Mouse (Mus musculus): ENCODE data around the gene Nrxn2.

The Nrxn2 gene

DNA sequence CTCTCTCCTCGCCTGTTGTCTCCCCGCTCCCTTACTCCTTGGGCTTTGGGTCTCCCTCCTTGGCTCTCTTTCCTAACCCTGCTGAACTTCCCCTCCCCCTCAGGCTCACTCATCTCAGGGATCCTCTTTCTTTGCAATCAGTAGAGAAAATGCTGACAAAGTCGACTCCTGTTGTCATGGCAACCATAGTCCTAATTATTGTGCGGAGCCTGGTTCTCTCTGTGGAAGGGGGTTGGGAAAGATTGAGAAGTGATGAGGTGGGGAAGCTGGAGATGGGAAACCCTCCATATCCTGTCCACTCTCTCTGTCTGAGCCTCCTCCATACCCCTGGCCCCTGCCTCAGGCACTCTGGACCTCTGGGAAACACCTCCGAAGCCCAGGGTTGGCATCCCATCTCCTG lies 100.1 kb downstream of the Nrxn2 start:
- no peak for DNase-seq (ENCODE audit: low spot score)

- DNase-seq (ENCODE audit: low spot score), result no peak
These were observed 101.0 kb downstream of the Nrxn2 start for GRCm38 (mm10) chr19:6519483-6519882.

DNA sequence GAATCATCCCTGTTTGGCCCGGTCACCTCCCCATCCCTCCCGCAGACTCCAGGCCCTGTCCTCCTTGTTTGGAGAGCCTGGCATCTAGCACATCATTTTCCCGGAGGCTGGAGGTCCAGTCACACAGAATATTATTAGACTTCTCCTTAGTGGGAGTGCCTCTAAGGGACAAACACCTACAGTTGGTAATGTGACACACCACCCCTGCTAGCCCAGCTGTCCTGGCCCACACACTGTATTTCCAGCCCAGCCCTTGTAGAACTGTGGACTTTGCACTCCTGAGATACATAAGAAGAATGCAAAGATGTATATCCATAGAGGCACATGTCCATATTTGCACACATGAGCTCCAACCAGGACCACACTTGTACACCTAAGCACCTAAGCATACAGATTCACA lies 103.1 kb downstream of the Nrxn2 start:
- no peak for DNase-seq (ENCODE audit: low spot score)

- DNase-seq (ENCODE audit: low spot score), result no peak
These were observed 103.8 kb downstream of the Nrxn2 start for GRCm38 (mm10) chr19:6522289-6522688.

- no peak for DNase-seq (ENCODE audit: low spot score)
These were observed 106.5 kb downstream of the Nrxn2 start for GRCm38 (mm10) chr19:6525023-6525422.

DNA sequence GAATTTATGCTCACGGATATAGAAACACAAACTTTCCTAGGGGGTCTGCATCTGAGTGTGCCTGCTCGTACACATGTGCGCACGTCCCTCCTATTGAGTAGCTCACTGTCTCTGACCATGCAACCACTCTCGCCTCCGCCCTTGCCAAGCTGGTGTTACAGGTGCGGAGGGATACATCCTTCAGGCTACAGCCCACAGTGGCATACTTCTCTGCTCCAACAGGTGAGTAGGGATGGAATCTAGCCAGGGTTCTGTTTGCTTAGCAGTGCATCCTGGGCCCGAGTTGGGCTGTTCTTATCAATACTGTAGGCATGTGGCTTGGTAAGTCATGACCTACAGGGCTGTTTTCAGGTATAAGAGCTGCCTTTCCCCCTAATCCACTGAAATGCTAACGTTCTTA lies 107.5 kb downstream of the Nrxn2 start:
- no peak for DNase-seq (ENCODE audit: low spot score)

DNA sequence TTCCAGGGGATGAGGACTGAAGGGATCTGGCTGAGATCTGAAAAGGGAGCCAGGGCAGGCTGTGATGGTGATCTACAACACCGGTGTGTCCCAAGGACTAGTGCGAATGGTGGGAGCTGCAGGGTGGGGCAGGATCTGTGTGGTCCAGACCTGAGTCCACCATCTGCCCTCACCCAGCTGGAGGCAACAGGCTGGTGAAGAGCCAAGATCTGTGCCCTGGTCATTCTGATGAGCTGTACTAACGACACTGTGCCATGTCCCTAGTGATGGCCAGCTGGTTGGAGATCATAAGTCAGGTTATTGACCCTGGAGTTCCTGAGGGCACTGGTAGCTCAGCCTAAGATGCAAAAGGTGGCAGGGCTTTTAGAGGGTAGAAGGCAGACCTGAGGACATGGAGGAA lies 108.9 kb downstream of the Nrxn2 start:
- DNase-seq (ENCODE audit: low spot score), result no peak

GRCm38 (mm10) chr19:6527839-6528531 lies 109.5 kb downstream of the Nrxn2 start:
- no peak for DNase-seq (ENCODE audit: low spot score)

- no peak for DNase-seq (ENCODE audit: low spot score)
These were observed 110.9 kb downstream of the Nrxn2 start for GRCm38 (mm10) chr19:6529265-6529985.

GRCm38 (mm10) chr19:6530359-6530758 lies 111.8 kb downstream of the Nrxn2 start:
- DNase-seq (ENCODE audit: low spot score), result no peak

- peak; percentile 38 for DNase-seq (ENCODE audit: low spot score)
These were observed 112.6 kb downstream of the Nrxn2 start for GRCm38 (mm10) chr19:6531011-6531631.

- DNase-seq (ENCODE audit: low spot score), result peak; percentile 20
These were observed 113.4 kb downstream of the Nrxn2 start for GRCm38 (mm10) chr19:6531832-6532471.

DNA sequence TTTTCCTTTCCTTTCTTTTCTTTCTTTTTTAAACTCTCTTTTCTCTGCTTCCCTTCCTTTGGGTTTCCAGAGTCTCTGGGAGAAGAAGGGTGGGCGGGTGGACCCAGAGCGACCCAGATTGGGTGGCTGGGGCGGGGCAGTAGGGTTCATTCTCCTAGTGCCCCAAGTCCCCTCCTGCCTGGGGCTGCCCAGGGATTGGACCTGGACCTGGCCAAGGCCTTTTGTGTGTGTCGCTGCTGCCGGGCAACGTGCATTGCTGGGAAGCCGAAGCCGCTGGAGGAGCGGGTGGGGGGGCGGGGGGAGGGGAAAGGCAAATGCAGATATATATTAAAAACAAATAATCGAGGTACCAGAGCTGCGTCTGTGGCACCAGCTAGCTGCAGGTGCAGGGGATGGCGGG lies 114.1 kb downstream of the Nrxn2 start:
- no peak for DNase-seq (ENCODE audit: low spot score)

DNA sequence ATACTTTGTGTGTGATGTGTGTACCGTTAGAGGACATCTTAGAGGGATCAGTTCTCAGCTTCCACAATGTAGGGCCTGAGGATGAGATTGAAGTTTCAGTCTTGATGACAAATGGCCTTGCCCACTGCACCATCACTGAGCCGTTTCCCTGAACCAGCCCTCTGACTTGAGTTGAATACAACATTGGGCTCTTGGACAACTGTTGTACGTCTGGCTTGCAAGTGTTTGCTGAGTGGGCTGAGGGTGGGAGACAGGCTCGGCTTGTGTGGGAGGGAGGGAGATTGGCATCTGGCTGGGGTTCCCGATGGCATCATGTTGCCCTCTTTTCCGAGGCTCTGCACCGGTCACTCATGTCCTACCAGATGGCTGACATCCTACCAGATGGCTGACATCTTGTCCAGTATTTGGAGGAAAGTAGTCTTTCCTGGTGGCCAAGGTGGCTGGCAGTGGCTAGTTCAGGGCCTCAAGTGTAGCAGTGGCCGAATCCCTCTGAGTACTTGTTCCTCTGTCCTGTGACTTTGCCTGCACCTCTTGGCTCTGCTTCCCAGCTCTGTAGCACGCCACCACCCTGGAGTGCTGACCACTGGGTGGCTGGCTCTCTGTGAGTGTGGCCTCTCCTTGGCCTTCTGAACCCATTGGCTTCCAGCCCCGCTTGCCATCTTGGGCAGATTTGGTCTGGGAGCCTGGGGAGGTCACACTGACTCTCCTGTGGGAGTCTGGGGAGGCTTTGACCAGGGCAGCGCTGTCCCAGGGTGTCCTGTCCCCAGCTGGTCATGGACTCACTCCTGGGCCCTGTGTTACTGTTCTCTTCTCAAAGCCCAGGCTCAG lies 115.0 kb downstream of the Nrxn2 start:
- DNase-seq (ENCODE audit: low spot score), result no peak

DNA sequence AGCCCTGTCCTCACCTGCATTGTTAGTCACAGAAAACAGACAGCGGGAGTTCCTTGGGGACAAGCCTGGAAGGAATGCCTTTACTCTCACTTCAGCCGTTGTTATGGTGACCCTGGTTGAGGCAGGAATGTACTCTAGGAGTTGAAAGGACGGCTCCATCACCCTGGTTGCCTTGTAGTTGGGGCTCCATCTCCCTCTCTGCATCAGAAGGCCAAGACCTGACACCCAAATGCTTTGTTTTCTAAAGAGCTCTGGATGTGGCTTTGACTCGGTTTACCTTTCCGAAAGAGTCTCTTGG lies 115.5 kb downstream of the Nrxn2 start:
- no peak for DNase-seq (ENCODE audit: low spot score)

DNA sequence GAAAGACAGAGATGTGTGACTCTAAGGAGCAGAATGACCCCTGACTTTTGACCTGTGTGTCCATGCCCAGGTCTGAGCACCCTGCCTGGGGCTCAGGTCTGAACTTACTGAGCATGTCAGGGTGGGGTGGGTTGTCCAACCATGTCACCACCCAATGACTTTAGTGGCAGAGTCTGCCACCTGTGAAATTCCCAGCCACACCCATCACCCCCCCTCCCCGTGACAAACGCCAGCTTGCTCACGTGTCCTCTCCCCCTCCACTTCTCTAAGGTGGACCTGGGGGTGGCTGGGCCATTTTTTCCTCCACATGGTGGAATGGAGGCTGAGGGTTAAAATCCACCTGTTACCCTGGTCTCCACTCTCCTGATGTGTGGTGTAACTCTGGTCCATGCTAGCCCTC lies 117.7 kb downstream of the Nrxn2 start:
- DNase-seq (ENCODE audit: low spot score), result no peak

DNA sequence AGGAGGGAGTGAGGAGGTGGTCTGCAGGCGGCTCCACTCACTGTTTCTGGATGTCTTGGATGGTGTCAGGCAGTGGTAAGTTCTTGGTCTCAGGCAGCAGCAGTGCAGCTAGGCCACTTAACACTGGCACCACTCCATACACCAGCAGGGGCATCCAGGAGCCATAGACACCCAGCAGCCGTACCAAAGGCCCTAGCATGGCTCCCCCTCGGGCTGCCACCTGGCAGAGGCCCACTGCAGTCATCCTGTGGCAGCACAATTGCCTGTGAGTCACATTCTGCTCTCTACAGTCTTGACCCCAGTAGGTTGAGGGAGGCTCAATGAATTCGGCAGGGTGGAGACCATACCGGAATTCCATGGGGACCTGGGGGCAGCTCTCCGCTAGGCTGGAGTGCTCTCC lies 118.2 kb downstream of the Nrxn2 start:
- DNase-seq (ENCODE audit: low spot score), result no peak

DNA sequence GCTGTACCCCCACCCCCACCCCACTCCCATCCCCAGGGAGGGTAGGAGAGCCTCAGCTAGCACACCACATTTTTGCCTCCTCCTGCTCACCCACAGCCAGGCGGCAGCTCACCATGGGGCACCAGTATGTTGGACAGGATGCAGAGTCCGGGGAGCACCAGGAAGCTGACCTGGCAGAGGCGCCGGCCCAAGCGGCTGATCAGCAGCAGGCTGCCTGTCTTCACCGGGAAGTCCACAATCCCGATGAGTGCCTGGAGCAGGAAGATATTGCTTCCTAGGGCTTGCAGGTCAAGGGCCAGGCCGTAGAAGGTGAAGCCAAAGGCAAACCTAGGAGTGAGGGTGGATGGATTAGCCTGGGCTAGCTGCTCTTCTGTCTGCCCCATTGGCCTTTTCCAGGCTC lies 119.0 kb downstream of the Nrxn2 start:
- no peak for DNase-seq (ENCODE audit: low spot score)

DNA sequence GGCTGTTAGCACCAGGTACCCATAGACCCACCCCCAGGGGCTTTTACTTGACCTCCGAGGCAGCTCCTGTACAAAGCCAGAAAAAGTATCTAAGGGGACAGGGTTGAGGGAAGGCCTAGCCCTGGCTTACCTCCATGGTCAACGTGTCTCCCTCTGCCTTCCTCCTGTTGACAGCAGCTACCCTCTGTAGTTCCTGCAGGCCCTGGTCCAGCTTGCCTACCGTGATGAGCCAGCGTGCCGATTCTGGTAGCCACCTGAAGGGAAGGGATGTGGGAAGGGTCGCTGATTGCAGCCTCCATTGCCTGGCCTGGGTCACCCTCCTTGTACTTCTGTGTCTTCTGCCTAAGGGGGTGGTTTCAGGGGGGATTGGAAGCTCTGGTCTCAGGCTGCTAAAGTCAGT lies 120.0 kb downstream of the Nrxn2 start:
- DNase-seq (ENCODE audit: low spot score), result no peak

- no peak for DNase-seq (ENCODE audit: low spot score)
These were observed 121.1 kb downstream of the Nrxn2 start for GRCm38 (mm10) chr19:6539592-6539991.

- DNase-seq (ENCODE audit: low spot score), result no peak
These were observed 121.7 kb downstream of the Nrxn2 start for GRCm38 (mm10) chr19:6540191-6540590.

DNA sequence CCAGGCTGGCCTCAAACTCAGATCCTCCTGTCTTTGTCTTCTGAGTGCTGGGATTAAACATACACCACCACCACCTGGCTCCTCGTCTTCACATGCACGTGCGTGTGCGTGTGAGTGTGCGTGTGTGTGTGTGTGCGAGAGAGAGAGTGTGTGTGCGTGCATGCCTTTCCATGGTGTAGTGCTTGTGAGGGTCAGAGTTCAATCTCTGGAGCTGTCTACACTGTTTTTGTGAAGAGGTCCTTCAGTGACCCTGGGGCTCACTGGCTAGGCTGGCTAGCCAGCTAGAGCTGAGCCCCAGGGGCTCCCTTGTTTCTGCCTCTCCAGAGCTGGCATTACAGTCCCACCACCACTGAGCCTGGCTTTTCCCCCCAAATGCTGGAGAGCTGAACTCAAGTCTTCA lies 123.0 kb downstream of the Nrxn2 start:
- DNase-seq (ENCODE audit: low spot score), result no peak

All from ovary, postnatal 36 days (tissue).